Mouse (Mus musculus): ENCODE results near the gene Tmod3.
A peak's percentile ranks its signal among the peaks of the same experiment; 100 is the strongest.
"Not testable (repeated sequence)": the region's sequence is repeated elsewhere in the genome, so short reads cannot be mapped to it uniquely, and the experiment has no call there.

The Tmod3 gene

DNA sequence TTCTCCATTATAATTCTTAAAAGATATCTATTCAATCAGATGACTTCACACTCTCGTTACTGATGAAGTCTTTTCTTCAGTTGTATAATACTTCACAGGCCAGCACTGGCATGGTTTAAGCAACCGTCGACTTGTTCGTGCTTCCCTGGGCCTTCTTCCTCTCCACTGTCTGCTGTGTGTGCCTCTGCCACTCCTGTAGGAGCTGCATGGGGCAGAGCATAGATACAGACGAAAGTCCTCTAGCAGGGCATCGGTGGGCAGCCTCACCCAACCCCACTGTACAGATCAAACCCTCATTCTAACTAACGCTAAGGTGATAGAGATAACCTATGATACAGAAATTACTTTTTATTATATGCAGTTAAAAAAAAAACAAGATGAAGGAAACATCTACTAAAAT, 60.9 kb downstream of the Tmod3 start:
- DNase-seq (ENCODE audit: low read depth, low spot score): no peak

DNA sequence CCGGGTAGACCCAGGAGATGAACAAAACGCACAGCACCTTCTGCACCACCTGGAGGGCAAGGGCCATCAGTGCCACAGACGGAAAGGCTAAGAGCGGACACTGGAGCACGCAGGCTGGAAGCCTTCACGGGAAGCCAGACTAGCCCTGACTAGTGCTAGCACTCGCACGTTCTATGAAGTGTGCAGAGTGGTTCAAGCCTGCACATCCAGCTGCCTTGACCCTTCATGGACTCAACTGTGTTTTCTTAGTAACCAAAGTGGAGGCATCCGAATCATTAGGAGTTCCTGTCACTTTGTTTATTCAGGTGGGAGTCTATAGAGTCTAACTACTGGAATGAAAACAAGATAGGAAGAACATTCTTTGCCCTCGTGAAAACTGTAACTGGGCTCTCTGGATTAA, 63.5 kb downstream of the Tmod3 start:
- DNase-seq (ENCODE audit: low read depth, low spot score): no peak

- no peak for DNase-seq (ENCODE audit: low read depth, low spot score)
Measured at GRCm38 (mm10) chr9:75494407-75495005, 65.0 kb downstream of the Tmod3 start.

GRCm38 (mm10) chr9:75488255-75488654, 71.2 kb downstream of the Tmod3 start:
- DNase-seq (ENCODE audit: low read depth, low spot score): not testable (repeated sequence)

DNA sequence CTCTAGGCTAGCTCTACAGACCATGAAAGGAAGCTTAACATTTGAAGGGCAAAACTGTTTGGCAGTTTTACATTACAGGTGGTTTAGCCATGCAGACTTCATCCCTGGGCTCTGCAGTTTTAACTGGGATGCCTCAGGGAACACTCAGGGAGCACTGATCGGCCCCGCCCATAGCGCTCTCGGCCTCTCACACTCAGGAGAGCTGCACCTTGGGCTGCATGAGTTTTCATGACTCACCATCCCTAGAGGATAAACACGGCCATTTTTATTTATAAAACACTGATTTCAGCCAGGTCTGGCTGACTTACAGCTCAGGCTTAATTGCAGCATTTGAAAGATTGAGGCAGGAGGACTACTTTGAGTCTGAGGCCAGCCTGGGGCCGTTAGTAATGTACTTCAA, 74.2 kb downstream of the Tmod3 start:
- no peak for DNase-seq (ENCODE audit: low read depth, low spot score)

- no peak for DNase-seq (ENCODE audit: low read depth, low spot score)
Measured at GRCm38 (mm10) chr9:75480536-75481075, 78.9 kb downstream of the Tmod3 start.

- DNase-seq (ENCODE audit: low read depth, low spot score): no peak
Measured at GRCm38 (mm10) chr9:75479106-75479725, 80.2 kb downstream of the Tmod3 start.

GRCm38 (mm10) chr9:75477212-75477611, 82.2 kb downstream of the Tmod3 start:
- DNase-seq (ENCODE audit: low read depth, low spot score): no peak

- DNase-seq (ENCODE audit: low read depth, low spot score): peak; percentile 97
Measured at GRCm38 (mm10) chr9:75468297-75468696, 91.2 kb downstream of the Tmod3 start.

- DNase-seq (ENCODE audit: low read depth, low spot score): peak; percentile 68
Measured at GRCm38 (mm10) chr9:75467581-75467980, 91.9 kb downstream of the Tmod3 start.

DNA sequence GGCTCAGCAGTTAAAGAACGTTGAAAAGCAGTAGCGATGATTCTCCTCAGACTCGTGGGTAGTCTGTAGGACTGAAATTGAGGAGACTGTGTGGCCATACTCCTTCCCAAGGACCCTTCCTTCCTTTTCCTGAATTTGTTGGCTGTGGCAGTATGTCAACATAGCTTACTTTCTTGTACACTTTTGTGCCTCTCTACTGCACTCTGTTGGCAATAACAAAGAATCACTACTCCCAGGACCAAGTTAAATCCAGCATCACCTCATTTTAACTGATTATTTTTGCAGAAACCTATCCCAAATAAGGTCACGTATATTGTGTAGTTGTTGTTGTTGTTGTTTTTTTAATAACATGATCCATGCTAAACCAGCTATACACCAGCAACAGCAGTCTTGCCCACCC, 92.8 kb downstream of the Tmod3 start:
- peak; percentile 54 for DNase-seq (ENCODE audit: low read depth, low spot score)

DNA sequence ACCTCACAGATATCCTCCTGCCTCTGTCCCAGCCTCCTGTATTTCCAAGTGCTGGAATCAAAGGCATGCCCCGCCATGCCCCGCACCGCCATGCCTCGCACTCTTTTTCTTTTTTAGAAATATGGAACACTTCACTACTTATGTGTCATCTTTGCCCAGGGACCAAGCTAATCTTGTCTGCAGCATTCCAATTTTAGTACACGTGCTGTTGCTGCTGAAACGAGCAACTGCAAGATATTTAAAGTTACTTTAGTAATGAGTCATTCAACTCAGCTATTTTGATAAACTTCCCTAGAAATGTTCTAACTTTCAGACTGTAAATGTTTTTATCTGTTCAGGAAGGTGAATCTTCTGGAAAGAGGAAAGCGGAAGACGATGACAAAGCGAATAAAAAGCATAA, 93.6 kb downstream of the Tmod3 start:
- DNase-seq (ENCODE audit: low read depth, low spot score): no peak

GRCm38 (mm10) chr9:75463050-75463660, 96.3 kb downstream of the Tmod3 start:
- DNase-seq (ENCODE audit: low read depth, low spot score): peak; percentile 78

- no peak for DNase-seq (ENCODE audit: low read depth, low spot score)
Measured at GRCm38 (mm10) chr9:75455684-75456083, 103.8 kb downstream of the Tmod3 start.

GRCm38 (mm10) chr9:75453994-75454393, 105.5 kb downstream of the Tmod3 start:
- DNase-seq (ENCODE audit: low read depth, low spot score): no peak

DNA sequence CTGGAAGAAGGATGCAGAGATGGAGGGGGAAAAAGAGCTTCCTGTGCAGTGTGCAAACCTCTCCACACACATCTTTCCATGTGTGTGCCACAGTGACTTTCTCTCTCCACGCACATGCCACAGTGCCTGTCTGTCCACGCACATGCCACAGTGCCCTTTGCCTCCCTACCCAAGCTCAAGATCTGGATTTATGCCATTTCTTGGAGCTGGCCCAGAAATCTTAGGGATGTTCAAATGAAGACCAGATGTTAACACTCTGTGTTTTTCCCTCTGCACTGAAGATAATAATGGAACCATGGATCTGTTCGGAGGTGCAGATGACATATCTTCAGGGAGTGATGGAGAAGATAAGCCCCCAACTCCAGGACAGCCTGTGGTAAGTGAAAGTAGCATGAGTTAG, 111.4 kb downstream of the Tmod3 start:
- DNase-seq (ENCODE audit: low read depth, low spot score): no peak
